Mouse (Mus musculus) hematopoietic stem cell, adult 5-6 weeks (primary cell): Measurements from ENCODE around the gene Llph. TPM values are rescaled to one million over a fixed set of nuclear protein-coding genes. Genes with fewer than 3 reads are reported as not detected.
"Not testable (repeated sequence)": the region's sequence is repeated elsewhere in the genome, so short reads cannot be mapped to it uniquely, and the experiment has no call there.

Source experiments
- ATAC-seq, 2 experiments: fragments of 125-278 bp in 1 of 2; replicated peaks in 1 of 2; 2 replicates each; pipeline ENCODE4 v1.8.0; 2016 to 2017; ENCODE audit warnings: inconsistent platforms in 2 of 2, mild to moderate bottlenecking in 2 of 2, moderate number of reproducible peaks in 2 of 2, low read depth in 1 of 2, moderate TSS enrichment in 1 of 2; ENCODE audit not compliant: low FRiP score in 2 of 2, poor library complexity in 2 of 2, severe bottlenecking in 2 of 2, insufficient read depth in 1 of 2, low TSS enrichment in 1 of 2
- total RNA-seq: library from RNA; stranded (forward); fragments of 172-1452, 232-1000 nt; gene quantifications from 2 replicates; pipeline ENCODE4 v1.2.3, GENCODE M21; 2017

Gene Llph
- total RNA-seq, 1 experiment from 2014 or later, result 82.9 TPM

GRCm38 (mm10) chr10:120208575-120209538 lies 18.0 kb upstream of the Llph start:
- ATAC-seq, result peak; percentile 83 to 87

DNA sequence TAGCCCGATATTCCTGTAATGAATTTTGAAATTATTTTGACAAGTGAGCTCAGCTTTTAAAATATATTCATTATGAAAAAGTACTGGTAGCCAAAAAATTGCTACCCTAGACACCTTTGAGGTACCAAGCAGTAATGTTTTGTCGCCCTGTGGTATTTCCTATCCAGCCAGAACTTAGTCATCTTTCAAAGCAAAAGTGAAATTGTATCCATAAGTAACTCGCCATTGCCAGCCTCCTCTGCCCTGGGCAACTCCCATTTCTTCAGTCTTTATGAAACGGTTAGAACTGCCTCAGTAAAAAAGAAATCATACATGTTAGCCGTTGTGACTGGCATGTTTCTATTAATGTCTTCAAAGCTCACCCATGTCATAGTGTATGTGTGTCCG lies 17.3 kb upstream of the Llph start:
- peak; percentile 17 to 51; a peak in 2 of 4 replicates for ATAC-seq

- no peak for ATAC-seq
These were observed 16.8 kb upstream of the Llph start for GRCm38 (mm10) chr10:120210096-120210495.

- ATAC-seq, result not testable (repeated sequence)
These were observed 9.8 kb upstream of the Llph start for GRCm38 (mm10) chr10:120217099-120217498.

DNA sequence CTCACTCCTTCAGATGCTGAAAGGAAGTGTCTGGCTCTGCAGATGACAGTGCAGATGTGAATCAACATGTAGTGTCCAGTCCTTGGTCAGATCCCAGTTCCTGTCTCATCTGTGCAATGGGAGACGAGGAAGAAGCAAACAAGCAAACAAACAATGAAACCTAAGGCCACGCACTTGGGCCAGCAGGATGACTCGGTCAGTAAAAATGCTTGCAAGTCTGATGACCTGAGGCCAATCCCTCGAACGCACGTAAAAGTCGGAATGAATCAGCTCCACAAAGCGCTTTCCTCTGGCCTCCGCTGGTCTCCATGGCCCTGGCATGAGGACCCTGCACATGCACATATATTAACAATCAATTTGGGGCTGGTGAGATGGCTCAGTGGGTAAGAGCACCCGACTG lies 7.9 kb upstream of the Llph start:
- no peak for ATAC-seq

- ATAC-seq, result peak; percentile 94 to 96
These were observed 7.1 kb upstream of the Llph start for GRCm38 (mm10) chr10:120219578-120220359.

GRCm38 (mm10) chr10:120220776-120221175 lies 6.1 kb upstream of the Llph start:
- no peak for ATAC-seq

GRCm38 (mm10) chr10:120231718-120232117 lies 4.8 kb downstream of the Llph start:
- ATAC-seq, result peak; percentile 53 to 54; a peak in 2 of 4 replicates

DNA sequence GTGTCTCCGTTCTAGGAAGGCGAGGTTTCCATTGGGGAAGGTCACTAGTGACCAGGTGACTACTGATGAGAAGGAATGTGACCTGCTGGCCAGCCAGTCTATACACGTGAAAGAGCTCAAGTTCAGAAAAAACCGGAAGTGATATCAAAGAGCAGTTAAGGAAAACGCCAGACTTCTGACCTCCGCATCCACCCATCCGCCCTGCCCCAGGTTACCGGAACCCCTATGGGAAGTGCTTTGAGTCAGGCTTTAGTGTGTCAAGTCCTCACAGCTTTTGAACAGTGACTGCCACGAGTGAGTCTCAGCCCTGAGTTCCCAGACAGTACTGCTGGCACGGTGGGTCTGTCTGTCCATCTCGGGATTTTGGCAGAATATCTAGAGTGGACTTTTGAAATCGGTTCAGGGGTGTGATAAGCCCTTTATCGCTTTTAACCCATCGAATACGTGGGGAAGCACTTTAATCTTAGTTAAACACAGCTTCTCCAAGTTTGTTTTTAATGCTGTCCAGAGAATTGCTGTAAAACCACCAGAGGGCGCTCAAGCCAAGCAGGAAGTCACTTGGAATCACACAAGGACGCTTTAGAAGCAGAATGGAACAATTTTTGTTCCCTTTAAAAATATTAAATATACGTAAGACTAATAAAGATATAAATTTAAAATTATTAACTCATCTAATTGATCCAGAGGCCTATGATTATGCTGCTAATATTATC lies 6.9 kb downstream of the Llph start:
- peak; percentile 50 to 52; a peak in 2 of 4 replicates for ATAC-seq

DNA sequence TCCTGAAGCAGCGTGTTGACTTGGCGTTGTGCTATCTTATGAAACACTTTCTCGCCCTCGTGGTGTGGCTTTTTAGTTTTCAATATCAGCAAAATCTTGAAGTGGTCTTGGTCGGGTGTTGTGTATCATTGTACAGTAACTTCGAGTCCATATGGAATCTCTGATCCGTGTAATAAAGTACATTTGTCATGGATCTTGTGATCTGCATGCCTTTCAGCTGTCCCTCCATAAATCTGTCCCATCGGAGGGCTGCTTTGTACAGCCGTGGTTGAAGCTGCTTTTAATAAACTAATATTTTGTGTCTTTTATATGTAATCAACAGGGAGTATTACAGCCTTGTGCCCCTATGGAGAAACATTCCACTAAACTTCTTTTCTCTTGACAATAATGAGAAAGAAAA lies 10.0 kb downstream of the Llph start:
- no peak for ATAC-seq

GRCm38 (mm10) chr10:120238241-120238640 lies 11.4 kb downstream of the Llph start:
- no peak for ATAC-seq

- no peak for ATAC-seq
These were observed 12.6 kb downstream of the Llph start for GRCm38 (mm10) chr10:120239476-120239875.

DNA sequence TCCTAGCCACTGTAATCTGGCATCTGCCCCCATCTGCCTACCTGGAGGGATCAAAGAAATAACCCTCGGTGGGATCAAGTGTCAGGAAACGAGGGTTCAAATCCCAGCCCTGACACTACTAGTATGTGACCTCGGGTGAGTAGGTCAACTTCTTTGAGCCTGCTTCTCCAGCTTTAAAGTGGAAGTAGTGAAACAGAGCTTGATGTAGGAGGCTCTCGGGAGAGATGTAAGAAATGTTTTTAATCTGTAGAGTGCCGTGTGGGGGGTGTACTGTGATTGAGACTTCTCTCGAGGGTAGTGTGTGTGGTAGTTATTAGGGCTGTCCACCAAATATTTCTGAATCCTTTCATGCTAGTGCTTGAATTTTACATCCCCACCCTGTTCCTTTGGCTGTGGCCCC lies 15.6 kb downstream of the Llph start:
- no peak for ATAC-seq

- ATAC-seq, result no peak
These were observed 18.8 kb downstream of the Llph start for GRCm38 (mm10) chr10:120245681-120246080.

DNA sequence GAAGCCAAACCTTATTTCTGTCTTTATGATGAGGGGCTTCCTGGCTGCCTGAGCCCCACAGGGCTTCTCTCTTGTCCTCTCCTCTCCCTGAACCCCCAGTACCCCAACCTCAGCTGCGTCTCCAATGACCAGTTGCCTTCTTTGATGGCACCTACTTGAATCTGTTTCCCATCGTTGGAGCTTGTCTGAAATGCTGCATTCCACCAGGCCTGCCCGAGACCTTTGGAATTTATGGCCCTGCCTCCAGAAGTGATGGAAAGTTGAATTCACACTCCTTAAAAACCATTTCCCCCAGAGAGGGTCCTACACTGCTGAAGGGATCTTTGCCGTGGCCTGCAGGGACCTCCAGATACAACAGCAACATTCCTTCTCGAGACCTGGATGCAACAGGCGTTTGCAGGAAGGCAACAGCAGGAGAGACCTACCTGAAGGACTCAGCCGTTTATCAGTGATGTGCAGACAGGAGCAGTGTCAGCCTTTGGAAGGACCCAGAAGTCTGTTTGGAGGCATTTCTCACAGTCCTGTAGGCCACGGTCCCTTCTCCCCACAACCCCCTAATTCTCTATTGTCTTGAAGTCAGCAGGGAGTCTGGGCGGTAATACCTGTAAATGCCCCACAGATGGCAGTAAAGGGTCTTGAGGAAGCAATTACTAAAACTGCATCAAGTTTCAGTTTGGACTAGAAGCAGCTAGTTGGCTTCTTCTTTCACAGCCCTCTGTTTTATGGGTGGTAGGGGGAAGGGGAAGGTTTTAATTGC lies 20.3 kb downstream of the Llph start:
- peak; percentile 81 to 94 for ATAC-seq

GRCm38 (mm10) chr10:120250911-120251683 lies 24.2 kb downstream of the Llph start:
- no peak for ATAC-seq
